Mouse (Mus musculus) left cerebral cortex, postnatal 10 days (tissue): ENCODE results near the gene Klk7. TPM values are rescaled to one million over a fixed set of nuclear protein-coding genes. Genes with fewer than 3 reads are reported as not detected.

Experiments
- DNase-seq, 2 experiments: peaks; one replicate each; pipeline ENCODE4 v3.0.0; 2021 to 2022; ENCODE audit warnings: low spot score in 2 of 2, mixed read lengths in 1 of 2; ENCODE audit errors: extremely low spot score in 1 of 2
- intact Hi-C: fragments of 180-260 bp; cut with DNase I; formaldehyde crosslinking; loops from one replicate; pipeline ENCODE4 v1.15.1; 2025
- total RNA-seq, 2 experiments: library from RNA; stranded (reverse); gene quantifications; 2 replicates each; pipeline ENCODE4 v1.2.3; 2021

Gene Klk7
- total RNA-seq, 2 experiments from 2014 or later: not detected

DNA sequence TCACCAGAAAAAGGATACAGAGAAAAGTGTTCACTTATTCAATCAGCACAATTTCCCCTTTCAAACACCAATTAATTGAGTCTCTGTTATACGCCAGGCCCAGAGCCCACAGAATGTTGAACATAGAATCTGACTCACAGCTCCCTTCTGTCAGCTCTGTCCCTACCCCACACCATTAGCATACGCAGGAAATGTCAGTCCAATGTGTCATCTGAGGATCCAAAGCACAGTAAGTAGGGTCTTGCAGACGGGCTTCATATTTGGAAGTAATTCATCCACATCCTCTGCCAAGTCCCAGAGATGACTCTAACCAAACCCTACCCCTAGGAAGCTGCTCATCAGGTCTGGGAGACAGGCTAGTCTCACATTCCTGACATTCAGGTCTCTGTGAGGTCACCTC, 23.0 kb upstream of the Klk7 start:
- DNase-seq: no peak
- intact Hi-C loops: no loop called here

DNA sequence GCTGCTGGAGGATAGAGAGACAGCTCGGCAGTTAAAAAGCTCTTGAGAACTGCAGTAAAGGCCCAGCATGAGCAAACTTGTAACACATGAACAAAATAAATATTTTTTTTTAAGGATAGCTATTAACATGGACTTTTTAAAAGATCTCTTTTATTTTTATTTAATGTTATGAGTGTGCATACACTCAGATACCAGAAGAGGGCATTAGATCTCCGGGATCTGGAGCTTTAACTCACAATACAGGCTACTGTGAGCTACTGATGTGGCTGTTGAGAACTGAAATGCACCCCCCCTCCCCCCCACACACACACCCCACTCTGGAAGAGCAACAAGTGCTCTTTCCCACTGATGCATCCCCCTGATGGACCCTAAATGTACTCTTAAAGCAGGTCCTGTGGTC, 21.8 kb upstream of the Klk7 start:
- intact Hi-C loops: no loop called here

DNA sequence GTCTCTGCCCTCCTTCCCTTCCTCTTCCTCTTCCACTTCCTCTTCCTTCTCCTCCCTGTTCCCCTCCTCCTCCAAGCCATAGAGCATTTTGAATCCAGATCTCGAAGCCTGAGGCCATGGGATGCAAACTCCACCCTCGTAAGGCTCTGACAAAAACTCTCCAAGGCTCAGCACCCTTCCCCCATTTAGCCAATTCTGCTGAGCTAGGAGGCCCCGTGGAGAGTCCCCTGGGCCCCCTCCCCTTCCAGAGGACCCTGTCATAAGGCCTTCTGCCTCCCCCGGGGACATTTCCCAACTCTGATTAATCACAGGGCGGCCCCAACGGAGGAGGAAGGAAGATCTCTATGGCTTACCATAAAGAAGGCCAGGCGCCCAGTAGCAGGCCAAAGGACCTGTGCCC, 19.5 kb upstream of the Klk7 start, which contains the start of gene Klk9:
Gene Klk9 (plus strand): TSS at position 301 of the 400 bp plus-strand sequence.
- no peak for DNase-seq
- intact Hi-C loops: no loop called here

More for the DNA sequence above, 21.8 kb upstream of the Klk7 start:
- DNase-seq: no peak

DNA sequence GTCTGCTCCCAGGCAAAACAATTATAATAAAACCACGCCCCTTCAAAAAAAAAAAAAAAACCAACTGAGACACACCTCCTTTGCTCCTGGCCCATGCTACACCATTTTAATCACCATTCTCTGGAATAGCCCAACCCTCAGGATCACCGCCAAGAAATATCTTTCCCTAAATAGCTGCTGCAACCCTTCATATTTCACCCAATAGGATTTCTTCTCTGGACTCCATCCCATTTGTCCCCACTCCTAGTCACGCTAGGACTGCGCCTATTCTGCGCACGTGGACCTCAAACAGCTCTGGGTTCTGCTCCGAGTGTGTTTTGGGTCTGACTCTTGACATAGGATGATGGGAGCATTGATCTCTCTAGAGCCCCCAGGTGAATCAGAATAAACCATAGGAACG, 14.7 kb upstream of the Klk7 start:
- intact Hi-C loops: no loop called here
- no peak for DNase-seq

DNA sequence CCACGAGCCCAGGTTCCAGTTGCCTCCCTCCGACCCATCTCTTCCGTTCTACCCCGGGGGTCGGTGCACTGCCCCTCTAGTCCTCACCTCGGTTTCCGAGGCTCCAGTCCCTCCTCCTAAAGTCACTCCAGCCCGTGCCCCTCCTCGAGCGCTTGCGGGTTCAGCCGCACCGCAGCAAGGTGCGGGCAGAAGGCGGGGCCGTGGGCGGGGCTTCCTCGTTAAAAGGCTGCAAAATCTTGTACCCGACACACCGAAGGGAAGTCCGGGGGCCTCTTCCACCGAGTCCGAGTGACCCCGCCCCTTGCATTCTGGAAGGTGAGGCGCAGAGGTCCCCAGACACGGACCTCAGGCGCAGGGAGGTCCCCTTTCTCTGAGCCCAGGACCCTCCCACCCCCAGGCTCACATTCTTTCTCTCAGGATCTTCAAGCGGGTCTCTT, 13.7 kb upstream of the Klk7 start, which contains the start of gene Klk8:
Gene Klk8 (plus strand): TSS at position 245 of the 437 bp plus-strand sequence.
- DNase-seq: peak in 1 of 2 experiments; percentile 55
- intact Hi-C loops: no loop called here

DNA sequence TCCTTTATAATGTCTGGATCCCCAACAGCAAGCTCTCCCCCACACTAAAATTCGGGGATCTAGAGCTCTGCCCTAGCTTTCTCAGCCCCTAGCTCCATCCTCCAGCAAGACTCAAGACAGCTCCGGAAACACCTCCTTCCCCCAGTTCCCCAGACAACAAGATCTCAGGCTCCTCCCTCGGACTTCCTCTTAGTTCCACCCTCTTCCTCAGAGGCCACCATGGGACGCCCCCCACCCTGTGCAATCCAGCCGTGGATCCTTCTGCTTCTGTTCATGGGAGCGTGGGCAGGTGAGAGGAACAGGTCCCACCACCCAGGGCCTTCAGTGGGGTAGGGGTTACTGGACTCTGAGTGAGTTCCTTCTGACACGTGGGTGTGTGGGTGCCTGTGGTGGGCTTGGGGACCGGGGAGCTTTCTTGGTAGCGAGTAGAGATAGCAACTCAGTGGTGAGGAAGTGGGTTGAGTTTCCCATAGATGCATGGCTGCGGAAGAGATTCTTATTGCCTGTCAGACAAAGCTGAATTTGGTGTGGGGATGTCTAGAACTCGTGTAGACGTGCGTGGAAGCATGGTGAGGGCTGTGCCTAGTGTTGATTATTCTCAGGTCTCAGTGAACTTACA, 13.1 kb upstream of the Klk7 start:
- DNase-seq: no peak
- intact Hi-C loops: no loop called here

DNA sequence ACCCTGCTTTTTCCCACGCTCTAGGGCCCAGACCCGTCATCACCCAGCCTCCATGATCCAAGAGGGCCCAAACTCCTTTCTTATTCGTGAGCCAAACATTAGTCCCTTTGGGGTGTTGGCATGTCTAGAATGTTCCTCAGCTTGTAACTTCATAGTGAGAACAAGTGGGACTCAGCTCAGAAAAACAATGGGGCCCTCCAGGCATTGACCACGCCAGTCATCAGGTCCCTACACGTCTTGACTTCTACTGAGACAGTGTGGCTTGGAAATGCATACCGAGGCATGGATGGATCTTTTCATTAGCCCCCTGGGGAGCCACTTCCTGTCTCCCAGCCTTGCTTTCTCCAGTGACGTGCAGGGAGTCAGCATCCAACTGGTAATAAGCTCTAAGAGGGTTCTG, 11.2 kb upstream of the Klk7 start:
- intact Hi-C loops: no loop called here
- no peak for DNase-seq

DNA sequence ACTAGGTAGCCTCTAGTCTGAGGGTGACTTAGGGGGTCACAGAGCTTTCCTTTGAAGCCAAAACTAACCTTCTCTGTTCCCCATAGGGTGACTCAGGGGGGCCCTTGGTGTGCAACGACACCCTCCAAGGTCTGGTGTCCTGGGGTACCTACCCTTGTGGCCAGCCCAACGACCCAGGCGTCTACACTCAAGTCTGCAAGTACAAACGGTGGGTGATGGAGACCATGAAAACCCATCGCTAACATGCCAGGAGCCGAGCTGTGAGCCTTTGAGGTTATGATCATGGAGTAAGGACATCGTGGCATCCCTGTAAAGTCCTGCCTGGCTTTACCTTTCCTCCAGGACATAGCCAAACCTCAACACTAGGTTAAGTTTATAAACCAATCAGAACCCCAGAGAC, 4.1 kb downstream of the Klk7 start:
- no peak for DNase-seq
- intact Hi-C loops: no loop called here

DNA sequence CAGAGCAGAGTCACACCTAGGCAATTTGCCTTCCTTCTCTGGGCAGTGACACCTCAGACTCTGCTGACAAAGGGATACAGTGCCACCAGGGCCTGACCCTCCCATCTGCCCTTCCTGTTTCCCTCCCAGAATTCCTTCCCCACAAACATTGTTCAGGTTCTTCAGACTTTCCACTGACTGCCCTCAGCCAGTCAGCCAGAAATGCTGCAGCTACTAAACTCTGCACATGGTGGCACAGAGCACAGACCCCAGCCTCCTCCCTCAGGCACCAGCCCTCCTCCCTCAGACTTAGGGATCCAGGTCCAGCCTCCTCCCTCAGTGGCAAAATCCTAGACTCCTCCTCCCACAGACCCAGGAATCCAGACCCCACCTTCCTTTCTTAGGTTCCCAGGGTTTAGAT, 5.7 kb downstream of the Klk7 start:
- no peak for DNase-seq
- intact Hi-C loops: no loop called here

DNA sequence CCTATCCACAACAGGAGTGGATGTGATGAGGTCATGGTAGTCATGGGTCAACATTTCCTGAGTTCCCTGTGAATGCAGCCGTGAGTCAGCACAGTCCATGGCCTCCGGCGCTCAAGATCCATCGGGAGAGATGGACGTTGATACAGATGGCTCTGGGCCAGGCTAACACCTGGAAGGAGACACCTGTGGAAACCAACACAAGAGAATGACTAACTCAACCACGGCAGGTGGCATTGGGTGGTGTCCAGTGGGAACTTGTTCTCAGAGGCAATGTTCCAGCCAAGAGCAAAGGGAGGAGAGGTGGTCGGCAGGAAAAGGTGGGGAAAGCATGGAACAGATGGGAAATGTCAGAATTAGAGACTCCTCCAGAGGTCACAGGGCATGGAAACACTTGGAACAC, 10.5 kb downstream of the Klk7 start:
- DNase-seq: no peak
- intact Hi-C loops: loop anchor here (5.0 kb wide), 1 partner anchor 41 kb away; no protein-coding TSS in a partner anchor

DNA sequence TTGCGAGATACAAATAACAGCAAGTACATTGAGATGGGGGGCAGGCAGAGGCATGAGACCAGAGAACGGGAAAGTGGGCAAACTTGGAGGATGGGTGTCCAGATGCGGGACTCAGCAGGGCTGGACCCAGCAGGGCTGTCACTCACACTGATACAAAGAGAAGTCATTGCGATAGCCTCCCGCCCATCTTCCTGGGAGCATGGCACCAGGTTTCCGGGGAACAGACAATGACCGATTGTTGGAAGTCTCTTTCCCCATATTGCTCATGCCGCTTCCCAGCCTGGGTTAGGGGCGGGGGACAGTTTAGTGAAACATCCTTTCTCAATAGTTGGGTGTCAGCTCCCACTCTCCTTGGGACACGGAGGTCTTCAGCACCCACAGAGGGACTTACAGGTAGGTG, 13.1 kb downstream of the Klk7 start, which contains the start of gene Klk6:
Gene Klk6 (plus strand): TSS at position 301 of the 400 bp plus-strand sequence.
- no peak for DNase-seq
- intact Hi-C loops: loop anchor here (5.0 kb wide), 1 partner anchor 38 kb away; no protein-coding TSS in a partner anchor

DNA sequence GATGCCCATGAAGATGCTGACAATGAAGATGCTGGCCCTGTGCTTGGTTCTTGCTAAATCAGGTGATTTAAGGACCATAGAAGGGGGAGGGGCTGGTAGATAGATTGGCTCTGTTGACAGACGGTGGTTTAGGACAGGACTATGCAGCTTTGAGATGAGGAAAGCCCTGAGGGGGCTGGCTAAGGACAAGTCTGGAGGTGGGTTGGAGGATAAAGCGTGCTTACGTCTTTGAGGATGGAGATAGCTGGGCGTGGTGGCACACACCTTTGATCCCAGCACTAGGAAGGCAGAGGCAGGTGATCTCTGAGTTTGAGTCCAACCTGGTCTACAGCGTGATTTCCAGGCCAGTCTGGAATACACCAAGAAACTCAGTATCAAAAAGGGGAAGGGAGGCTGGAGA, 15.0 kb downstream of the Klk7 start:
- DNase-seq: no peak
- intact Hi-C loops: no loop called here

DNA sequence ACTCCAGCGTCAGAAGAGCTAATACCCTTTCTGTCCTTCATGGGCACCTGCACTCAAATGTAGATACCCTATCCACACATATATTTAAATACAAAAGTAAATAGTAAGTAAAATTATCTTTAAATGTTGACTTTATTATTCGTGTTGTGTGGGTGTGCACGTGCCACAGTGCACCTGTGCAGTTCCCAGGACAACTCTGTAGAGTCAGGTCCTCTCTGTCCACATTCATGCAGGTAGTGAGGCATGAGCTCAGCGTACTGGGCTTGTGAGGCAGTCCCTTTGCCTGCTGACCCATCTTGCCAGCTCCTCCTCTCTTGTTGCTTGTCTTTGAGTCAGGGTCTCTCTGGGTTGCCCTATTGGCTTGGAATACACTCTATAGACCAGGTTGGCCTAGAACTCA, 16.6 kb downstream of the Klk7 start:
- no peak for DNase-seq
- intact Hi-C loops: no loop called here

DNA sequence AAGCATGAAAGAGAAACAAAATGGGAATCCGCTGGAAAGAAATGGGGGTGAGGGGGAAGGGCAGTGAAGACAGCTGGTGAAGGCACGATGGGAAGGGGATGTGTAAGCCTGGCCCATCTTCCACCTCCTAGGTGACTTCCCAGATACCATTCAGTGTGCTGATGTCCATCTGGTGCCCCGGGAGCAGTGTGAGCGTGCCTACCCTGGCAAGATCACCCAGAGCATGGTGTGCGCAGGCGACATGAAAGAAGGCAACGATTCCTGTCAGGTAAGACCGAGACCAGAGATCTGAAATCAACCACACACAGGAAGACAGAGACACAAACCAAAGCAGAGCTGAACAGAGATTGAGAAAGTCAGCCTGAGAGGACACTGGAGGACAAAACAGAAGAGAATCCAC, 17.9 kb downstream of the Klk7 start:
- no peak for DNase-seq
- intact Hi-C loops: no loop called here

DNA sequence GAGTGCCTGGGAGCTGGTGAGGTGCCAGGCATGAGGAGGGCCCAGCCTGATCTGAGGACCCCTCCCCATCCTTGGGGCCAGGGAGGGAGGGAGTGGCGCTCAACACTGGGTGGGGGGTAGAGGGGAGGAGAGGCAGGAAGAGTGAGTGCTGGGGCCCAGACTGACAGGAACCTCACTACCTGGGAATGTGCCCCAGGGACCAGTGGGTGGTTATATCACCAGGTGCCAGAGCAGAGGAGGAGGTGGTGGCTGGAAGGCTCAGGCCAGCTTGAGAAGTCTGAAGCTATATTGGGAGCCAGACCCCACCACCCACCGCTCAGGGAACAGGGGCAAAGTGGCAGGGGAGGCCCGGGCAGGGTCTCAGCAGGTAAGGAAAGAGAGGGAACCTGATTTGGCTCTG, 30.6 kb downstream of the Klk7 start, which contains the start of gene Klk5:
Gene Klk5 (plus strand): TSS at position 271 of the 400 bp plus-strand sequence.
- intact Hi-C loops: no loop called here
- DNase-seq: no peak

DNA sequence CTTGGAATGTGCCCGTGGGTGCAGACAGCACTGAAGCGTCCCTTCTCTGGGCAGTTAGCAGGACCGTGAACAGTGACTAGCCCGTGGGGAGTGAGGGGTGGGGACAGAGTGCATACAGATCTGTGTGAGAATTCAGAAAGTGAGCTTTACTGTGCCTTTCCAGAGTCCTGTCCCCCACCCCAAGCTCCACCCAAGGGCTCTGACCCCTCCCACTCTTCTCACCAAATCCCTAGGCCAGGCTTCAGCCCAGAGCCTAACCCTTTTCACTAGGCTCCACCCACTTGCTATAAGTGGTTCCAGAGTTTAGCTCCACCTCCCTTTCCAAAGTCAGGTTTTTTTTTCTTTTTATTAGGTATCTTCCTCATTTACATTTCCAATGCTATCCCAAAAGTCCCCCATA, 32.7 kb downstream of the Klk7 start:
- intact Hi-C loops: no loop called here
- DNase-seq: no peak

DNA sequence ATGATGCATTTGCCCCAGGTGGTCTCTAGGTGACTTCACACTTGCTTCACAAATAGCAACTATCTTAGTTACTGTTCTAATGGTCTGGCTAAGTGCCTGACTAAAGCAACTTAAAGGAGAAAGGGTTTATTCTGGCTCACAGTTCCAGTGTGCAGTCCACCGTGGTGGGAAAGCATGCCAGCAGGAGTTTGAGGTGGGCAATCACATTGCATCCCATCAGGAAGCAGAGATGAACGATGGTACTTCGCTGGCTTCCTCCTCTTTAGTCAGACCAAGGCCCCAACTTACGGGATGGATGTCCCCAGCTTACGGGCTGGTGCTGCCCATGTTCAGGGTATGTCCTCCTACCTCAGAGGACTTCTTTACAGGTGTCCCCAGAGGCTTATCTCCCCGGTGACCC, 40.5 kb downstream of the Klk7 start:
- intact Hi-C loops: no loop called here
- no peak for DNase-seq

DNA sequence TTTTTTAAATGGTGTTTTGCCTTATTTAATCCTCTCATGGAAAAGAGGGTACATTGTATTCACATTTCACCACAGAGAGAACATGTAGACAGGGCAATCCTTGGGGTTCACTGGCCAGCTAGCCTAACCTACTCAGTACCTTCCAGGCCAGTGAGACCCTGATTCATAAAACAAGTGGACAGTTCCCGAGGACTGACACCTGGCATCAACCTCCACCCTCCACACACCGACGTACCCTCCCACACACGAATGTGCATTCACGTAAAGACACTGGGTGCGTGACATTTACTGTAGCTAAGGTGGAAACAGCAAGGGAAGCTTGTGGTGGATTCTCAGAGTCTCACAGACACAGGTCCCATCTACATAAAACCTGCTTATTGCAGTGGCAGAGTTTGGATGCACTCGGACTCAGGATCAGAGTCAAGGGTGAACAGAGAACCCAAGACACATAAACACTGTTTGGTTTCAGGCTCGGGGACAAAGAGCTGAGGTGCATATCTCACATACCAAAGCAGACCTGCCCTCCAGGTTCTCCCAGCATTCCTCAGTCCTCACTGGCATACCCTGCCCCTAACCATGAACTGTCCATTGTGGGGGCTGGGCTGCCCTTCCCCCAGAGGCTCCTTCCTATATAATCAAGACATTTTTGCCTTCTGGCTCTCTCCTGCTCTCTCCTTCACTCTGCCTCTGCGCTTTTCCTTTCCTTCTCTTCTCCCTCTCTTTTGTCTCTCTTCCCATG, 43.7 kb downstream of the Klk7 start:
- no peak for DNase-seq
- intact Hi-C loops: no loop called here

DNA sequence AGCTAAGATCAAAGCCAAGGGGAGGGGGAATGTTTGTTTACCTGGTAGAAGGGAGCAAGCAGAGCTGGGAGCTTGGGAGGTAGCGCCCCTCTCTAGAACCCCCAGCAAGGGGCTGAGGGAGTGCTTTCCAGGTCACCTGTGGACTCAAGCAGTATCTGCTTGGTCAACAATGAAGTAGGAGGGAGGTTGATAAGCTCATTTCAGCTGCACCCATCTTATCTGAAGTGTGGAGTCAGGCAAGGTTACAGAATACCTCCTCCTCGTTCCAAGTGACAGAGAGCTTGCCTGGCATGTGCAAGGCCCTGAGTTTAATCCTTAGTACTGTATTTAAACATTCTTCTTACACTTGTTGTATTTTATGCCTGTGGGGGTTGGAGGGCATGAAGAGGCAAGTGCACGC, 44.6 kb downstream of the Klk7 start:
- DNase-seq: no peak
- intact Hi-C loops: no loop called here

DNA sequence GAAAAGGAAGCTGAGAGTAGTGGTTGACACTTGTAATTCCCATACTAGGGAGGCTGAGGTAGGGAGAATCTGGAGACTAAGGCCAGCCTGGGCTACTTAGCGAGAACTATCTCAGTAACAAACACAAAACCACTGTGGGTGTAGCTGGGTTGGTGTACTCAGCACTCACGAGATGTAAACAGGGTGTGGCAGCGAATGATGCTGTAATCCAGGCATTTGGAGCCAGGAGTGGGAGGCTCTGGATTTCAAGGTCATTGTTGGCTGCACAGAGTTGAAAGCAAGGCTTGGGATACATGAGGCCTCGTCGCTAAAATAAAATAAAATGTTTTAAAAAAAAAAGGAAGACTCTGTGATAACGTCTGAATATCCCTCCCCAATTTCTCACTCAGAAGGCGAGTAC, 45.2 kb downstream of the Klk7 start:
- DNase-seq: no peak
- intact Hi-C loops: no loop called here
